Mouse (Mus musculus): Measurements from ENCODE around the gene Smarce1.

The Smarce1 gene

DNA sequence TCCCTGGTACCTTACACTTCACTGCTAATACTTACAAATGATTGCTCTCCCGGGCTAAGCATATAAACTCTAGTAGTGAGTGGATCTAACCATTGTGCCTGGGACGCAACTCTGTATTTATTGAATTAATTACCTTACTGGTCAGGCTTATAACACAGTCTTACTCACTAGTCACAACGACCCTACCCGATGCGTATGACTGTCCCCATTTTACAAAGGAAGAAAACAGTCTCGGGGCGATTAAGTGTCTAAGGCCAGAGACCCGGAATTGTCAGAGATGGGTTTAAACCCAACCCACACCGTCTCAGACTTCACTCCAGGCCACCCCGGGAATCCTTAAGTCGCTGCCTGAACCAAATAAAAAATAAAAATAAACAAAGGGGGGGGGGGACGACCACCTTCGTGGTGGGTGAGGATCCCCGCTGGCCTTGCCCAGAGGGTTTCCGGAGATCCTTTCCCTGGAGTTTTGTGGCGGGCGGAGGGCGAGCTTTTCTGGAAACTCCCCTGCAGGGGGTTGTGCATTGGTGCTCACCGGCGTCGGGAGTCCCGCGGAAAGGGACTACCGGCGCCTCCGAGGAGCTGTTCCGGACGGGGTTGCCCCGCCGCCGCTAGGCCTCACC, 1.1 kb downstream of the Smarce1 start:
- in situ Hi-C loops (cut with MboI): no loop called here

- in situ Hi-C loops (cut with MboI): no loop called here
These were observed 4.5 kb downstream of the Smarce1 start for GRCm38 (mm10) chr11:99226298-99226697.

DNA sequence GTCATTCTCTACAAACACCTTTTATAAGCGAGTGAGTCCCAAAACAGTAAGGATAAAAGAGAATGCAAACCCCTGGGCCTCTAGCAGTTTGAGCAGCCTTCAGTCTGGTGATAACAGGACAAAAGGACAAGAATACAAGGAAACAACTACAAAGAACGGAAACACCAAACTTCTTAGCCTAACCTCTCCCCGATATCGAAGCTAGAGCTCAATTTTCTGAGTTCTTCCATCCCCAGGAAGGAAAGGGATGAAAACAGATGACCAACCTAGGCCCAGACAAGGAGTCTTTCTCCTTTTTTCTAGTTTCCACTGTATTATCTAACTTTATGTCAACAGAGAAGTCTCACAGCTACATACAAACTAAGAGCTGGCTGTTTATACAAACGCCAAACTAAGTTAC, 7.5 kb downstream of the Smarce1 start:
- in situ Hi-C loops (cut with MboI): no loop called here

- in situ Hi-C loops (cut with MboI): no loop called here
These were observed 9.0 kb downstream of the Smarce1 start for GRCm38 (mm10) chr11:99221811-99222210.

- in situ Hi-C loops (cut with MboI): no loop called here
These were observed 13.4 kb downstream of the Smarce1 start for GRCm38 (mm10) chr11:99217248-99217986.

- in situ Hi-C loops (cut with MboI): no loop called here
These were observed 14.6 kb downstream of the Smarce1 start for GRCm38 (mm10) chr11:99216181-99216580.

DNA sequence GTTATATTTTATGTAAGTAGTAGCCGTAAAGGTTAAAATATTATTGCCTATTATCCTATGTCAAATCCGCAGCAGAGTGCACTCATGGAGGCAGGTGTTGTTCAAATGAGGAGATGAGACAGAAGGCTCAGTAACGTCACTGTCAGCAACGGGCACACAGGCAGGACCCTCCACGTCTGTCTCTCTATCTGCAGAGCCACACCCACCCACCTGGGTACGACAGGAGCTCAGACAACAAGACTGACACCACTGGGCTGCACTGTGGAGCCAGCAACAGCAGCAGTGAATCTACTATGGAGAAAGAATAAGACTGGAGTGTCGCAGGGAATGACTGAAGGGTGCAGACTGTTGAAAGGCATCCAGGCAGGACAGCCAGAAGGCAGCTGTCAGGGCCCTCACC, 18.1 kb downstream of the Smarce1 start:
- in situ Hi-C loops (cut with MboI): no loop called here

DNA sequence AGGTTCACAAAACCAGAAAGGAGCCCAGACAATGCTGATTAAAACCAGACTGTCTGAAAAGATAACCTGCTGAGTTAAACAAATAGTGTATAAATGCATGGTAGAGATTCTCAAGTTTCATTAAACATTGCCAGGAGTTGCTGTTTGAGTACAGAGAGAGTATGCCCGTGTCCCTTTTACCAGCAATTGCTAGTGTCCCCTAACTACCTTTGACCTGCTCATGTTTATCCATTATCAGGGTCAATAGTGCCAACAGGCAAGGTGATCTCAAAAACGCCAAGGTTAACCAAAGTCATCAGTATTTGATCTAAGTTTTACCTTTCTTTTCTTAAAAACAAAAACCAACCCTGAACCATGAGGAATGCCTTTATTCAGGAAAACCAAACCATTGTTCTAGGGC, 18.9 kb downstream of the Smarce1 start:
- in situ Hi-C loops (cut with MboI): no loop called here

- in situ Hi-C loops (cut with MboI): no loop called here
These were observed 22.6 kb downstream of the Smarce1 start for GRCm38 (mm10) chr11:99208105-99208669.

GRCm38 (mm10) chr11:99207449-99207848, 23.4 kb downstream of the Smarce1 start:
- in situ Hi-C loops (cut with MboI): no loop called here

DNA sequence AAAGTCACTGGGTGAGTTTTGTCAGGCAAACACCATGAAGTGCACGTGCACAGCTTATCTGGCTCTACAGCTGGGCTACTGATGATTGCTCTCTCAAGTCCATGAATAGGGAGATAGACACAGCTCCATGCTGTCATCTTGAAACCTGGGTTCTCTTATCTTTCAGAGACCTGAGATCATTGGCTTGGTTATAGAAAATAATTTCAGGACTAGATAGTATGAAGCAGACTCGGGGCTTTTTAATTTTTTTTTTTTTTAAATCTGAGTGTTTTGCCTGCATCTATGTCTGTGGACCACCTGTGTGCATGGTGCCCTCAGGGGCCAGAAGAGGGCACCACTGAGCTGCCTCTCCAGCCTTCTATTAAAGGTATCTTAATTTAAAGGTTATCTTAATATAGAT, 23.9 kb downstream of the Smarce1 start:
- in situ Hi-C loops (cut with MboI): no loop called here

DNA sequence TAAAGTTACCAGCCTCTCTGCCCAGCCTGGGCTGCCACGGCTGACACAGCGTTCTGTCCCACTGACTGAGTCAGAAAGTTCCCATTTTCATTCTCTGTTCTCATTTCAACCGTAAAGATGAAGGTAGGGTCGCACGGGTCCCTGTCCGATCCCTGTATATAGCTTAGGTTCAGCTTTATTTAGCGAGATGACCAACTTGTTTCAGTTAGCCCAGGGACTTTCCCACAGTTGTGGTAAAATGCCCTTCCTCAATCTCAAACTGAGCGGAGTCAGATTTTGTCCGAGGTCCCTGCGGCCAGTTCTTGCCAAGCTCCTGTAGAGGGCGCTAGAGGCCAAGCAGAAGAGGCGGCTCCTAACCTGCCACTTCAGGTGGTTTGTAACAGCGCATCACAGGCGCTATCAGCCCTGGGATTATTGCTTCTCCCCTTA, 41.6 kb downstream of the Smarce1 start:
- in situ Hi-C loops (cut with MboI): no loop called here

- in situ Hi-C loops (cut with MboI): no loop called here
These were observed 43.5 kb downstream of the Smarce1 start for GRCm38 (mm10) chr11:99187348-99187747.

- in situ Hi-C loops (cut with MboI): no loop called here
These were observed 44.0 kb downstream of the Smarce1 start for GRCm38 (mm10) chr11:99186836-99187235.

DNA sequence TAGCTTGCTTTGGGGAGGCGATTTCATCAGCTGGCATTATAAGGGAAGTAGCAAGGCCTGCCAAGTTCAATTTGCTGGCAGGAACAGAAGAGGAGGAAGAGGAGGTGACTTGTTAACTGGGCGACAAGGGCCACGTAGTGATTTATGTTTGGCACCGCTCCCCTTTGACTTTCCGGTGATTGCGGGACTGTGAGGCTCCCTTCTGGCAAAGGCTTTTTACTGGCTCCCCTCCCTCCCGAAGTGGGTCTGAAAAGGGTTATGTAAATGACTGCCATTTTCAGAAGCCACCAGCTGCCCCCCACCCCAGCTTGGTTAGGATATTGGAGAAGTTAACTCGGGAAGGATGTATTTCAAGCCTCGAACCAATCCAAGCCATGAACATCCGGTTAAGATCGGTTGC, 48.2 kb downstream of the Smarce1 start:
- in situ Hi-C loops (cut with MboI): no loop called here

- in situ Hi-C loops (cut with MboI): no loop called here
These were observed 50.7 kb downstream of the Smarce1 start for GRCm38 (mm10) chr11:99180071-99180470.

DNA sequence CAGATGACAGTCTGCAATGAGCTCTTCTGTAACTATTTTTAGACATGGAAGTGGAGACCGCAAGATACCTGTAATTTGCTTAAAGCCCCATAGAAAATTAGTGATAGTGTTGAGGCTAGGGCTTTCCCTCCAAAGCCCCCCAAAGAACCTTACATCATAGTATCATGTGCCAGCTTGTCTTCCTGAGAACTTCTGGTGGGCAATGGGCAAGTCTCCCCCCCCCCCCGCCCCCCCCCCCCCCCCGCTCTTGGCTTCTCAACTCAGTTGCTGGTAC, 53.0 kb downstream of the Smarce1 start:
- in situ Hi-C loops (cut with MboI): no loop called here

DNA sequence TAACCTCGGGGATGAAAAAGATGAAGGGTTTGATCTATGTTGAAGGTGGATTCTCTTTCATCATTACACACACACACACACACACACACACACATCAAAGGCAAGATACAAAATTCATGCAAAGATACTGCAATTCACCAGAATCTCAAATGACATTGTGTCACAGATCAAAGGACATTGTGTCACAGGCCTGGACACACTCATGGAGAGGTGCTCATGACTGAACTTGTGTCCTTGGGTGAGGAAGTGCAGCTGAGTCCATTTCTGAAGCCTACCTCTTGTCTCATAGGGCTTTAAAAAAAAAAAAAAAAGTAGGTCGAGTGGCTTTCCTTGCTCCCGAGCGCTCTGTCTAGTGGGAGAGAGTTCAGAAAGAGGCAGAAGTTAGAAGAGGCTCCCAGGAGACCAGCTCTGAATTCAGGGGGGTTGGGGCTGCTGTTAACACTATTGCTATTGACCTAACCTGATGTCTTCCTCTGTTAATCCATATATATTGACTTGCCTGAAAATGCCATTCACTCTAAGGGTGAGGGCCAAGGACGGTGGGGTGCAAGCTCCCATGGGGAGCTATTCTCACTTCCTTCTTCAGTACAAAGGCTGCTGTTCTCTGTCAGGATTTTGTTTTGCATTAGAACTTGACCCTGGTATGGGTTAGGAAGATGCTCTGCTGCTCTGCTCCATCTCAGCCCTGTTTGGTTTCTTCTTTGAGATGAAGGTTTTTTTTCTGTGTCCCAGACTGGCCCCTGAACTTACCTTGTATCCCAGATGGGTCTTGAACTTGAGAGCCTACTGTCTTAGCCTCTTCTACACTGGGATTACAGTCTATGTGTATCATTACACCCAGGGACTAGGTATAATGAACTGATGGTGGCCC, 53.5 kb downstream of the Smarce1 start:
- in situ Hi-C loops (cut with MboI): no loop called here

GRCm38 (mm10) chr11:99172002-99172401, 58.8 kb downstream of the Smarce1 start:
- in situ Hi-C loops (cut with MboI): no loop called here

- in situ Hi-C loops (cut with MboI): no loop called here
These were observed 59.4 kb downstream of the Smarce1 start for GRCm38 (mm10) chr11:99171442-99171841.

DNA sequence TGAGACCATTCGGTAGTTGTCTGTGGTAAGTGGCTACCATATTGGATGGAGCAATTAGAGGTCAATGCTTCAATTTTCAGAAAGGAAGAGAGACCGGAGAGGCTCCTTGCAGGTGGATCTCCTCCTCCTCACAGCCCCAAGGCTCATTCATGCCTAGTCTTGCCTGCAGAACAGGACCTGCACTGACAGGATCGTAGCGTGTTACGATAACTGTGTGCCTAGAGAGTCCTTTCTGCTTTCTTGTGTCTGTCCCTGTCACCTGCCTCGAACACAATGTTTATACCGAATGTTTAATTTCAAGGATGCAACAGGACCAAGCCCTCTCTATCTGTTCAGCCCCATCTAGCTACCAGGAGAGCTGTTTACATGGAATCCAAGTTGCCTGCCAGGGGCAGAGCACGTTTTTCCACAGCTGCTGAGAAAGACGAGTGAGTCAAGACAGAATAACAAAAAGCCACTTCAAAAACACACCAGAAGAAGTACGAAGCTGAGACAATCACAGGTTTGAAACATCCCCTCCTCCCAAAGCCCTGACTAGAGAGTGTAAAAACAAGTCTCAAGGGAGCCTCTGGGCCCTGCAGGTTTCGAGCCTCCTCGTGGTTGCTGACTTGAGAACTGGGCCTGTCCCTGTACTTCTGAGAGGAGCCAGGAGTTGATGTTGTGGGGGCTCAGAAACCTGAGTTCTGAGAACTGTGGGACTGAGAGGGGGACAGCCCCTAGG, 60.1 kb downstream of the Smarce1 start:
- in situ Hi-C loops (cut with MboI): no loop called here

DNA sequence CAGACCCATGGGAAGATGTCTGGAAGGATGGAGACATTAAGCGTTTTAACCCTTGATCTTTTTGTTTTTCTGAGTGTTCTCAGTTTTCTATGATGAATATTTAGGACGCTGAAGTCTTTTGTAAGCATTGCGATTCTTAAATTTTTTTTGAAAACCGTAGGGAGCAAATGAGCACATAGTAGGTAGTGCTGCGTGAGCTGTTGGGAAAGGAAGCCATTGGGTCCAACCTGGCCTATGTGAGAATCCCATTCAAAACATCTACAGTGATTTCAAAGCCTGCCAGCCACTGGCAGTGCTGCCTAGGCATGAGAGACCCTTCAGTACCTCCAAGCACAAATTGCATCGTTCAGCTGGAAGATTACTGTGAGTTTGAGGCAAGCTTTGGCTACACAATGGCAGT, 60.8 kb downstream of the Smarce1 start:
- in situ Hi-C loops (cut with MboI): no loop called here
